Mouse (Mus musculus): ENCODE results near the gene Ptar1.

GRCm38 (mm10) chr19:23673021-23673420 lies 14.2 kb upstream of the Ptar1 start:
- TF ChIP-seq CTCF (IDR thresholded peaks at IDR 0.05; ENCODE audit: extremely low read depth, insufficient read depth, insufficient read length, insufficient replicate concordance) (no peak), POLR2A (IDR thresholded peaks at IDR 0.05; ENCODE audit: low read depth, low read length) (no peak)
